In genomic region chr16:43360112-43360511, GRCm38 (mm10) we compare ENCODE assay signal across 21 mouse cellular contexts.
DNase-seq lines count a peak whose midpoint lies in the region; ATAC-seq and TF ChIP-seq lines count a peak whose summit lies in the region.
"Had no signal": no experiment of that assay in that cellular context is flagged by ENCODE, and none has a peak within 500 bp of the region (broad histone marks: within the 10 kb centered on the region; RNA-seq: fewer than 3 reads in every experiment).

No protein-coding gene starts in this region.

- H3K9ac ChIP-seq in lung, postnatal 0 days (replicated peaks; ENCODE audit: low read depth), result no peak overlapping the region
- H3K9ac ChIP-seq: embryonic facial prominence, embryonic 13.5 days; forebrain, embryonic 15.5 days; hindbrain, embryonic 13.5 days; liver, embryonic 12.5 days; lung, embryonic 14.5 days; neural tube, embryonic 15.5 days had no signal

- ATAC-seq in lung, postnatal 0 days, result no peak
- ATAC-seq: forebrain, embryonic 15.5 days; inflammation-experienced regulatory T-cells, adult 6 months; liver, embryonic 12.5 days; midbrain, embryonic 16.5 days had no signal

- no peaks in the 10 kb centered on the region; the same call in 1 of the 2 replicates for H3K36me3 ChIP-seq in kidney, adult 2 months (ENCODE audit: control insufficient read depth, insufficient read depth, low read length)
- no peaks in the 10 kb centered on the region for H3K36me3 ChIP-seq in lung, postnatal 0 days (ENCODE audit: insufficient read depth, low read length)
- no peaks in the 10 kb centered on the region for H3K36me3 ChIP-seq in midbrain, embryonic 10.5 days
- H3K36me3 ChIP-seq: embryonic facial prominence, embryonic 13.5 days; forebrain, embryonic 15.5 days; hindbrain, embryonic 13.5 days; limb, embryonic 10.5 days; liver, embryonic 12.5 days; neural tube, embryonic 15.5 days had no signal

- no peak for TF ChIP-seq POLR2A in kidney, adult 2 months (IDR thresholded peaks at IDR 0.05; ENCODE audit: low read depth, low read length)

- DNase-seq in gastrocnemius, adult 18-20 months (ENCODE audit: low spot score), result peak; percentile 63
- no peak for DNase-seq in gastrocnemius, postnatal 4 days (ENCODE audit: low spot score in 2 of 2)
- no peak for DNase-seq in kidney, adult 2 months
- no peak for DNase-seq in kidney, adult 9 months
- DNase-seq in lung, postnatal 0 days (ENCODE audit: low spot score), result peak; percentile 14
- DNase-seq in lung, postnatal 14 days, result no peak
- no peak for DNase-seq in midbrain, embryonic 10.5 days (ENCODE audit: low spot score)
- DNase-seq: kidney, postnatal 25 days; lung, embryonic 14.5 days; right cerebral cortex, postnatal 14 days; thymus, postnatal 36 days had no signal

- no peaks in the 10 kb centered on the region for H3K9me3 ChIP-seq in lung, postnatal 0 days (ENCODE audit: low read length)
- H3K9me3 ChIP-seq in midbrain, embryonic 10.5 days (replicated peaks), result no peaks in the 10 kb centered on the region
- H3K9me3 ChIP-seq: embryonic facial prominence, embryonic 13.5 days; forebrain, embryonic 15.5 days; hindbrain, embryonic 13.5 days; limb, embryonic 10.5 days; liver, embryonic 12.5 days; megakaryocyte, embryonic 14.5 days; neural tube, embryonic 15.5 days had no signal

- no peak for TF ChIP-seq EP300 in lung, postnatal 0 days (IDR thresholded peaks at IDR 0.05)

- no peak overlapping the region for H3K4me3 ChIP-seq in kidney, adult 2 months (ENCODE audit: insufficient read depth, low read depth, low read length)
- H3K4me3 ChIP-seq in lung, postnatal 0 days (ENCODE audit: low read depth, low read length), result no peak overlapping the region
- no peak overlapping the region for H3K4me3 ChIP-seq in midbrain, embryonic 10.5 days
- H3K4me3 ChIP-seq: embryonic facial prominence, embryonic 13.5 days; forebrain, embryonic 15.5 days; hindbrain, embryonic 13.5 days; limb, embryonic 10.5 days; liver, embryonic 12.5 days; megakaryocyte, embryonic 14.5 days; neural tube, embryonic 15.5 days had no signal

- H3K4me2 ChIP-seq in lung, postnatal 0 days (replicated peaks; ENCODE audit: low read depth, low read length), result no peak overlapping the region
- H3K4me2 ChIP-seq: embryonic facial prominence, embryonic 13.5 days; forebrain, embryonic 15.5 days; hindbrain, embryonic 13.5 days; liver, embryonic 12.5 days; lung, embryonic 14.5 days; neural tube, embryonic 15.5 days had no signal

- H3K27ac ChIP-seq in kidney, adult 2 months (ENCODE audit: insufficient read depth, low read depth, low read length), result peak overlapping the region; percentile 47; the same call in 1 of the 2 replicates
- no peak overlapping the region for H3K27ac ChIP-seq in lung, postnatal 0 days (ENCODE audit: low read length)
- H3K27ac ChIP-seq in midbrain, embryonic 10.5 days (replicated peaks), result no peak overlapping the region
- H3K27ac ChIP-seq: embryonic facial prominence, embryonic 13.5 days; forebrain, embryonic 15.5 days; hindbrain, embryonic 13.5 days; limb, embryonic 10.5 days; liver, embryonic 12.5 days; neural tube, embryonic 15.5 days had no signal

- peaks cover 30% of the 10 kb centered on the region for H3K4me1 ChIP-seq in kidney, adult 2 months (ENCODE audit: control insufficient read depth, insufficient read depth, low read length)
- peaks cover 2% of the 10 kb centered on the region; the same call in 1 of the 2 replicates for H3K4me1 ChIP-seq in lung, postnatal 0 days (ENCODE audit: insufficient read depth, low read depth, low read length)
- H3K4me1 ChIP-seq in midbrain, embryonic 10.5 days, result peaks cover 21% of the 10 kb centered on the region
- H3K4me1 ChIP-seq: forebrain, embryonic 15.5 days; neural tube, embryonic 15.5 days had no signal

- H3K27me3 ChIP-seq in kidney, adult 2 months (replicated peaks; ENCODE audit: control insufficient read depth, insufficient read depth, low read length), result no peaks in the 10 kb centered on the region
- H3K27me3 ChIP-seq in lung, postnatal 0 days (replicated peaks; ENCODE audit: insufficient read depth, low read length), result no peaks in the 10 kb centered on the region
- H3K27me3 ChIP-seq in midbrain, embryonic 10.5 days (ENCODE audit: low read depth, poor library complexity, severe bottlenecking), result no peaks in the 10 kb centered on the region
- H3K27me3 ChIP-seq: CH12.LX; embryonic facial prominence, embryonic 13.5 days; forebrain, embryonic 15.5 days; hindbrain, embryonic 13.5 days; liver, embryonic 12.5 days; megakaryocyte, embryonic 14.5 days; neural tube, embryonic 15.5 days had no signal

- no peak for TF ChIP-seq CTCF in kidney, adult 2 months (conservative IDR thresholded peaks at IDR 0.05; ENCODE audit: insufficient read depth, insufficient read length, low read depth, low read length)
- no peak for TF ChIP-seq CTCF in lung, postnatal 0 days (IDR thresholded peaks at IDR 0.05)

- 85% methylated on average over 2 of the region's 2 CpGs for WGBS in kidney, adult 2 months
- WGBS in lung, postnatal 0 days, result 91% methylated on average over 2 of the region's 2 CpGs
- WGBS in midbrain, embryonic 10.5 days, result 87% methylated on average over 2 of the region's 2 CpGs

Comparison
In these comparisons a context has a peak if more than half of its experiments do, and no peak if none do; other contexts are left out.
1. DNase-seq: peak in gastrocnemius, adult 18-20 months (single experiment) and lung, postnatal 0 days (single experiment); none in gastrocnemius, postnatal 4 days (0 of 2), kidney, adult 2 months (single experiment), kidney, adult 9 months (single experiment), lung, postnatal 14 days (single experiment) and midbrain, embryonic 10.5 days (single experiment).